Mouse (Mus musculus) urinary bladder, postnatal 36 days (tissue): ENCODE data around the gene Edem3.
"Not testable (repeated sequence)": the region's sequence is repeated elsewhere in the genome, so short reads cannot be mapped to it uniquely, and the experiment has no call there.

ENCODE experiments used
- DNase-seq, 2 experiments: peaks; one replicate each; pipeline ENCODE4 v3.0.0; 2022; ENCODE audit warnings: low spot score in 2 of 2, mixed read lengths in 1 of 2

Edem3 gene

GRCm38 (mm10) chr1:151752946-151753345 lies 2.2 kb upstream of the Edem3 start:
- no peak for DNase-seq

DNA sequence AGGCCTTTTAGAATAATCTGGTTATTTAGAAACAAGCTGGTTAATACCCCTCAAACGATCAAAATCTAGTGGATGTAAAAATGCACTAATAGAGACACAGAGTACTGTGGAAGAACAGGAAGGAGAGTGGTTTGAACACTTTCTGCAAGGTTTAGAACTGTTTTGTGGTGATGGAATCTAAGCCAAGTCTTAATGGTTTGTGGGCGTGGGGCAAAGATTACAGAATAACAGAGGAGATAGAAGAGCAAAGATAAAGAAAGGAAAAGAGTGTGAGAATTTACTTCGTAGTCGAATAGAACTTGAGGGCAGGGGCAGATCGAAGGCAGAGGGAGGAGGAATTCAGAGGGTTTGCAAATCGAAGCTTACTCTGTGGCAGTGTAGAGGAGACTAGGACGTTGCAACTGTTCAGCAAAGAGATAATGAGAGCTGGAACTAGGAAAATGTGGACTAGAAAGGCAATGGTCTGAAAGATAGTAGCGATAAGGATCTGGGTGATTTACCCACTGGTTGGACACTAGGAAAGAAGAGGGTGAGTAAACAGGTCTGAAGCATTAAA lies 1.7 kb upstream of the Edem3 start:
- no peak for DNase-seq

DNA sequence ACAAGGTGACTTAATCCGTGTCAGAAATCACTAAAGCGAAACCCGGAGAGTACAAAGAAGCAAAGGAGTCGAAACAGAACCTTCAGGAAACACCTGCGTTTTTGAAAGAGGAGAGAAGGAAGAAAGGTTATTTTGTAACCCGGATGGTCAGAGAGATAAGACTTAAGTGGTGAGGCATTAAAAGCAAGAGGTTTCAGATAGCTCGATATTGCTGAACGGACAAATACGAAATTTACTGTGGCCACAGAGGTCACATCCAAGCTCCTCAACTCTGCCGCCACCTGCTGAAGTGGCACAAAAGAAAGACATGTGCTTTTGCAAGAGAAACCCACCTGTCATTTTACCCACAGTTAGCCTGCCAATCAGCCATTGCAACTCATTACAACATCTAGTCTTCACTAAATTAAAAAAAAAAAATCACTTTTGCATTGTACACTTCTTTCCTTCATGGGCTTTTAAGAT lies 1.1 kb upstream of the Edem3 start:
- DNase-seq = no peak

- no peak for DNase-seq
Measured at GRCm38 (mm10) chr1:151755660-151756424, 671 bp downstream of the Edem3 start.

DNA sequence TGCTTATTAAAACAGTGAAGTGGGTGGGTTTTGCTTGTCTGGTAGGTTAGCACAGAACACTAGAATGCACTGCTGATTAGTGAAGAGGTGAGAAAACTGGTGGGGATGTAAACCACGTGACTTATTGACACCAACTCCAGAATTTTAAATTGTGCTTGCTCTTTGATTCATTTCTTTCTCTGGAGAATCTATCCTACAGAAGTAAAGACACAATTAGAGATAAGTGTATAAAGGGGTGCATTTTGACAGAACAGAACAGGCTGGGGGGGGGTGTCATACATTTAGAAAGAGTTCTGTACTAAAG lies 1.2 kb downstream of the Edem3 start:
- no peak for DNase-seq

DNA sequence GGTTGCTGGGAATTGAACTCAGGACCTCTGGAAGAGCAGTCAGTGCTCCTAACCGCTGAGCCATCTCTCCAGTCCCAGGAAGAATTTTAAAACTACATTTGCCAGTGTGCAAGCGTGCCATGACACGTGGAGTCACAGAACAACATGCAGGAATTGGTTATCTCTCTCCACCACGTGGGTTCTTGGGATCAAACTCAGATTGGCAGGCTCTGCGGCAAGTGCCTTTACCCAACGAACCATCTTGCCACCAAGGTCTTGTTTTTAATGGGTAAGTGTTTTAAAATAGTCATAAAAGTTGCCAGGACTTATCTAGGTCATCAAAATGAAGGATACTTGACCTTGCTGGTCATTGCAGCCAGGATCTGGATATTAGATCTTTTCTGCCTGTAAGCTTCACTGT lies 3.1 kb downstream of the Edem3 start:
- no peak for DNase-seq

- DNase-seq = no peak
Measured at GRCm38 (mm10) chr1:151758991-151759390, 3.8 kb downstream of the Edem3 start.

GRCm38 (mm10) chr1:151764236-151764635 lies 9.1 kb downstream of the Edem3 start:
- DNase-seq = no peak

DNA sequence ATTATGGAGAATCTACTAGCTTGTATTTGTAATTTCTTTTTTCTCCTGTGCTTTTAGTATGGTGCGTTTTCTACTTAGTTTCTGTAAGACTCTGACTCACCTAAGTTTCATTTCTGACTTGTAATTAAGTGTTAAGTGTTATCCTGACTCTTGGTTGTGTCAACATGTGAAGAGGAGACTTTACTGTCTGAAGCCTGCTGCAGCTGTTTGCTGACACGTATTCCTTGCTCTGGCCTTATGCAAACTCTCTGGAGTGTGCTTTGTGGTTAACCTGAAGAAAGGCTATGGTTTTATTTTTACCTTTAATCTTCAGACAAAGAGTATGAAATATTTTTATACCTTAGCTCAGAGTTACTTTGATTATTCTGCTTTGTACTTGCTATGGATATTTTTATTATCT lies 11.0 kb downstream of the Edem3 start:
- DNase-seq = no peak

DNA sequence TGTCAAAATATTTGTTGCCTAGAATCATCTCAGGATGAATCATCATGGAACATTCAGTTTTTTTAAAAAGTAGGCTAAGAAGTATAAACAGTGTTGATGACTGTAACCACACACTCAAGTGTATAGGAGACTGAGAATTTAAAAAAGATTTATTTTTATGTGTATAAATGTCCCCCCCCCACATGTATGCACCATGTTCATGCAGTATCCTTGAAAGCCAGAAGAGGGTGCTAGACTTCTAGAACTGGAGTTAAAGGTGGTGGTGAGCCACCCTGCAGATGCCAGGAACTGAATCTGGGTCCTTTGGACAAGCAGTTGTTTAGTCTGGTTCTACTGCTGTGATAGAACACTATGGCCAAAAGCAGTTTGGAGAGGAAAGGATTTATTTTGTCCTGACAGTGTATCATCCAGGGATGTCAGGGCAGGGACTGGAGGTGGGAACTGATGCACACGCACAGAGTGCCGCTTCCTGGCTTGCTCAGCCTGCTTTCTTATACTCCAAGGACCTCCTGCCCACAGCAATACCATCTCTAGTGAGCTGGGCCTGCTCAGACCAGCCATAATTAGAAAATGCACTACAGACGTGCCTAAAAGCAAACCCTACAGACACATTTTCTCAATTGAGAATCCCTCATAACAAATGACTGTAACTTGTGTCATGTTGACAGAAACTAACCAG lies 11.9 kb downstream of the Edem3 start:
- DNase-seq = no peak

DNA sequence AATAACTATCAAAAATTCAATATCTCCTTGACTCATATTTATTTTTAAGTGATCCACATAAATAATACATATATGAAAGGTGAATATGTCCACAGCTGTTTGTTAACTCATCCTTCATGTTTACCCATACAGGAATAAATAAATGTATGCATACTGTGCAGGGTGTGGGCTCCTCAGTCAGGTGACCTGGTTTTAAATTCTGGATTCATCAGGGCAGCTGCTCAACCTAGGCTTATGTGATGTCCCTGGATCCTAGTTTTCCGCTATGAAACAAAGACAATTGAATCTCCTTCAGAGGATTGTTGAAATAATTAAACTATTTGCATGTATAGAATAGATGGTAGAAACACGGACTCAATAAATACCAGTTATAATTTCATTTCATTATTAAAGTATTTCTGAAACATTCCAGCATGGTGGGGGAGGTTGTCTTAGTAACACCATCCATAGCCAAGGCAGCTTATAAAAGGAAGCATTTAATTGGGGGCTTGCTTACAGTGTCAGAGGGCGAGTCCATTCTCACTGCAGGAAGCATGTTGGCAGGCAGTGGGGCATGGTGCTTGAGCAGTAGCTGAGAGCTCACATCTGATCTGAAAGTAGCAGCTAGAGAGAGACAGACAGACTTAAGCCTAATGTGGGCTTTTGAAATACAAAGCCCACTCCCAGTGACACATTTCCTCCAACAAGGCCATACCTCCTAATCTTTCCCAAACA lies 14.2 kb downstream of the Edem3 start:
- DNase-seq = no peak

- no peak for DNase-seq
Measured at GRCm38 (mm10) chr1:151777616-151778015, 22.4 kb downstream of the Edem3 start.

GRCm38 (mm10) chr1:151778592-151778991 lies 23.4 kb downstream of the Edem3 start:
- no peak for DNase-seq

DNA sequence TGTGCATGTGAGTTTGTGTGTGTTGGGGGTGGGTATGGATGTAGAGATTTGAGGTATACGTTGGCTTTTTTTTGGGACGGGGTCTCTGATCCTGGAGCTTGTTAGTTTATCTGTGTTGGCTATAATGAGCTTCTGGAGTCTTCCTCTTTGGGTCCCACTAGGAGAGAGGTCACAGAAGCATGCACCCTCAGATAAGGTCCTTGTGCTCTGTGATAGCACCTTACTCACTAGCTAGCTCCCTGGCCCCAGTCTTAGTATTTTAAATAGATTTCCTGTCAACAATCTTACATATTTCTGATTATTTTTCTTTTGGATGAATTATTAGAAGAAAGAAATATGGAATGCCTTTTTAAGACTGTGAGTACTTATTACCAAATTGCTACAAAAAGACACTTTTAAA lies 24.1 kb downstream of the Edem3 start:
- no peak for DNase-seq

DNA sequence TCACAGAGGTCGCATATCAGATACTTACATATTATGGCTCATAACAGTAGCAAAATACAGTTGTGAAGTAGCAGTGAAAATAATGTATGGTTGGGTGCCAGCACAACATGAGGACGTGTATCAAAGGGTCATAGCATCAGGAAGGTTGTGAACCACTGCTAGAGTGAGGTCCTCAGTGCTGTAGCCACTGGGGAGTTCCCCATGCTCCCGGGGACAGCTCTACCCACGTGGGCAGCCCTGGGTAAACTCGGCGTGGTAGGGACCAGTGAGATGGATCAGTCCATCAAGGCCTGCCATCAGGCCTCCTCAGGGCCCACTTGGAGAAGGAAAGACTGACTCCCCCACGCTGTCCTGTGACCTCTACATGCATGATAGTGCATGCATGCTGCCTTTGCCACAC lies 26.3 kb downstream of the Edem3 start:
- no peak for DNase-seq

DNA sequence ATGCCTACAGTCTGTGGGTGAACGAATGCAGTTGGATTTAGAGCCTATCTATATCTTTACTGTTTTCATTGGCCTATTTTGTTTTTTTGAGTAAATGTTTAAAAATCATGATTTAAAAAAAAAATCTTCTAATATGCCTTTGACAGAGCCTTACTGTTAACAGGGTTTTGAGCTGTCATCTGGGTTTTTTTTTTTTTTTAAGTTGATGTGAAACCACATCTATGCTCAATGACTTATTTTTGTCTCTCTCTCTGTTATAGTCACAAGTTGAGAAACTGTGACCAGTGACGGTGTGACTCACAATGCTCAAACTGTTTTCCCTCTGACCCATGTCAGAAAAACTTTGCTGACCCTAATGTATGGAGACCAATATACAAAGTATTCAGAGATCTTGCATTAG lies 28.2 kb downstream of the Edem3 start:
- DNase-seq = no peak

- DNase-seq = no peak
Measured at GRCm38 (mm10) chr1:151786406-151786805, 31.2 kb downstream of the Edem3 start.

DNA sequence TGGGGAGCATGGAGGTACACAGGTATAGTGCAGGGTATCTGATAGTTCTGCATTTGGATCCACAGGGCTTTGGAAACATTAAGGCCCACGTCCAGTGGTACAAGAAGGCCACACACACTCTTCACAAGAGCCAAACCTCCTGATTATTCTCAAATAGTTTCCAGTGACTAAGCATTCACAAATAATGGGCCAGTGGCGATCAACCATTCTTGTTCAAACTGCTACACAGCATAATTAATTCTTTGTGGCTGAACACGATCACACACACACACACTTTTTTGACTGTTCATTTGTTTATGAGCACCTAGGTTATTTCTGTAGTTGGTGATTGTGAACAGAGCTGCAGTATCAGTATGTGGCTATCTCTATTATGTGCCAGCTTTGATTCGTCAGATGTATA lies 34.0 kb downstream of the Edem3 start:
- DNase-seq = no peak

DNA sequence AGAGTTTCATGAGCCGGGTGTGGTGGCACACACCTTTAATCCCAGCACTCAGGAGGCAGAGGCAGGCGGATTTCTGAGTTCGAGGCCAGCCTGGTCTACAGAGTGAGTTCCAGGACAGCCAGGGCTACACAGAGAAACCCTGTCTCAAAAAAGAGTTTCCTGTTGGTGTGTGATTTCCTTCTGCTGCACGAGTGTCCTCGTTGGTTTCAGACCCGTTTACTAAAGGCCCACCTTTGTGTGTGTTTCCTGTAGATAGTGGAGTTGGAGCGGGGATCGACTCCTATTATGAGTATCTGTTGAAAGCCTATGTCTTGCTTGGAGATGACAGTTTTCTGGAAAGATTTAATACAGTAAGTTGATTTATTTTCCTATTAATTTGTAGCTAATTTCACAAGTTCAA lies 36.9 kb downstream of the Edem3 start:
- not testable (repeated sequence) for DNase-seq

GRCm38 (mm10) chr1:151802795-151803194 lies 47.6 kb downstream of the Edem3 start:
- DNase-seq = not testable (repeated sequence)

DNA sequence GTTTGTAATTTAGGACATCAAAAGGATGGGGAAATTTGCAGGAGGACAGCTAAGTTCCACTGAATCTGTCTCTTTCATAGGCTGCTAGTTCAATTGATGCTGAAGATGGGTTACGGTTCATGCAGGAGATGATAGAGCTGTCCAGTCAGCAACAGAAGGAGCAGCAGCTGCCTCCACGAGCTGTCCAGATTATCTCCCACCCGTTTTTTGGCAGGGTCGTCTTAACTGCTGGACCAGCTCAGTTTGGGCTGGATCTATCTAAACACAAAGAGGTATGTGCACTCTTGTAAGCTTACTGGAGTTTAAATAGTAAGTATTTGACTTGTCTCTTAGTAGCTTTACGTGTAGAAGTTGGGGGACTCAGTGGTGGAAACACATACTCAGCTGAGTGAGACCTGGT lies 52.1 kb downstream of the Edem3 start:
- no peak for DNase-seq

- no peak for DNase-seq
Measured at GRCm38 (mm10) chr1:151810628-151811421, 55.7 kb downstream of the Edem3 start.
